Mouse (Mus musculus) MEL (cell line): ENCODE results near the gene Gp9. TPM values are rescaled to one million over a fixed set of nuclear protein-coding genes. Genes with fewer than 3 reads are reported as not detected.

Experiments
- DNase-seq: peaks from one replicate; pipeline ENCODE4 v3.0.0; 2011; ENCODE audit warnings: low read depth, low spot score
- H3K27ac ChIP-seq: 2 replicates; pipeline ENCODE4 v1.5.1; 2012; ENCODE audit warnings: low read depth, mild to moderate bottlenecking, control low read depth, low read length, moderate library complexity; ENCODE audit not compliant: control insufficient read depth
- H3K27me3 ChIP-seq, 2 experiments: fragments of 150-350 bp in 1 of 2; sonication (generic) in 1 of 2; 2 replicates each; pipeline ENCODE4 v1.6.1; 2012; ENCODE audit warnings: low read length in 2 of 2, mild to moderate bottlenecking in 2 of 2, improper control_type of control experiment in 1 of 2, moderate library complexity in 1 of 2; ENCODE audit not compliant: insufficient read depth in 2 of 2, control insufficient read depth in 1 of 2
- H3K36me3 ChIP-seq, 2 experiments: 2 replicates each; pipeline ENCODE4 v1.6.1; 2012 to 2014; ENCODE audit warnings: low read length in 2 of 2, improper control_type of control experiment in 1 of 2, inconsistent platforms in 1 of 2, mild to moderate bottlenecking in 1 of 2; ENCODE audit not compliant: insufficient read depth in 2 of 2, control insufficient read depth in 1 of 2
- H3K4me1 ChIP-seq, 2 experiments: fragments of 150-350 bp in 1 of 2; sonication (generic) in 1 of 2; 2 replicates each; pipeline ENCODE4 v1.6.1; 2012; ENCODE audit warnings: low read length in 2 of 2, improper control_type of control experiment in 1 of 2, mild to moderate bottlenecking in 1 of 2; ENCODE audit not compliant: insufficient read depth in 2 of 2, control insufficient read depth in 1 of 2
- H3K4me3 ChIP-seq, 2 experiments: fragments of 150-350 bp in 1 of 2; sonication (generic) in 1 of 2; 2 replicates each; pipeline ENCODE4 v1.5.1; 2012; ENCODE audit warnings: low read depth in 2 of 2, low read length in 2 of 2, mild to moderate bottlenecking in 2 of 2, moderate library complexity in 2 of 2, control low read depth in 1 of 2, improper control_type of control experiment in 1 of 2; ENCODE audit not compliant: control insufficient read depth in 1 of 2, insufficient read depth in 1 of 2
- H3K79me2 ChIP-seq: 2 replicates; pipeline ENCODE4 v1.6.1; 2012; ENCODE audit warnings: mild to moderate bottlenecking, low read length, moderate library complexity; ENCODE audit not compliant: control insufficient read depth, poor library complexity, insufficient read depth
- H3K9ac ChIP-seq: 2 replicates; pipeline ENCODE4 v1.6.1; 2012; ENCODE audit warnings: low read depth, mild to moderate bottlenecking, control low read depth, low read length, moderate library complexity; ENCODE audit not compliant: control insufficient read depth, poor library complexity, severe bottlenecking
- H3K9me3 ChIP-seq: fragments of 150-350 bp; sonication (generic); replicated peaks from 2 replicates; pipeline ENCODE4 v1.6.1; 2012; ENCODE audit warnings: mild to moderate bottlenecking, low read length, improper control_type of control experiment, moderate library complexity; ENCODE audit not compliant: insufficient read depth
- CTCF ChIP-seq, 3 experiments: IDR thresholded peaks in 2 of 3; conservative IDR thresholded peaks in 1 of 3; 2 replicates each; pipeline ENCODE4 v1.5.1; 2011 to 2012; ENCODE audit warnings: low read length in 3 of 3, low read depth in 2 of 3, mild to moderate bottlenecking in 2 of 3, improper control_type of control experiment in 1 of 3, inconsistent platforms in 1 of 3, mixed read lengths in 1 of 3, moderate library complexity in 1 of 3; ENCODE audit not compliant: control insufficient read depth in 1 of 3, insufficient read depth in 1 of 3, poor library complexity in 1 of 3, severe bottlenecking in 1 of 3
- ETS1 ChIP-seq: IDR thresholded peaks from 2 replicates; pipeline ENCODE4 v1.6.1; 2012; ENCODE audit warnings: low read depth, mild to moderate bottlenecking, inconsistent platforms, low read length, improper control_type of control experiment, moderate library complexity
- GATA1 ChIP-seq: IDR thresholded peaks from 2 replicates; pipeline ENCODE4 v1.6.1; 2011; ENCODE audit warnings: low read depth, low read length, improper control_type of control experiment
- HCFC1 ChIP-seq: IDR thresholded peaks from 2 replicates; pipeline ENCODE4 v1.6.1; 2012; ENCODE audit warnings: low read depth, mild to moderate bottlenecking, inconsistent platforms, low read length, improper control_type of control experiment, moderate library complexity
- KAT2A ChIP-seq: conservative IDR thresholded peaks from 2 replicates; pipeline ENCODE4 v1.6.1; 2012; ENCODE audit warnings: low read depth, low read length, improper control_type of control experiment, inconsistent platforms
- MAFK ChIP-seq: IDR thresholded peaks from 2 replicates; pipeline ENCODE4 v1.6.1; 2011; ENCODE audit warnings: low read depth, mild to moderate bottlenecking, low read length, improper control_type of control experiment, borderline replicate concordance
- MAX ChIP-seq: IDR thresholded peaks from 2 replicates; pipeline ENCODE4 v1.6.1; 2011; ENCODE audit warnings: low read length, improper control_type of control experiment
- MAZ ChIP-seq: IDR thresholded peaks from 2 replicates; pipeline ENCODE4 v1.6.1; 2012; ENCODE audit warnings: low read depth, mild to moderate bottlenecking, inconsistent platforms, low read length, improper control_type of control experiment
- MYB ChIP-seq: IDR thresholded peaks from 2 replicates; pipeline ENCODE4 v1.6.1; 2011; ENCODE audit warnings: mild to moderate bottlenecking, low read depth, low read length, improper control_type of control experiment
- NELFE ChIP-seq: IDR thresholded peaks from 2 replicates; pipeline ENCODE4 v1.6.1; 2011; ENCODE audit warnings: low read depth, low read length, improper control_type of control experiment
- POLR2A ChIP-seq, 2 experiments: IDR thresholded peaks; 2 replicates each; pipeline ENCODE4 v1.6.1; 2011 to 2012; ENCODE audit warnings: low read length in 2 of 2, mild to moderate bottlenecking in 2 of 2, control low read depth in 1 of 2, improper control_type of control experiment in 1 of 2, low read depth in 1 of 2, moderate library complexity in 1 of 2; ENCODE audit not compliant: control insufficient read depth in 1 of 2, insufficient read depth in 1 of 2, poor library complexity in 1 of 2
- RAD21 ChIP-seq: IDR thresholded peaks from 2 replicates; pipeline ENCODE4 v1.6.1; 2011; ENCODE audit warnings: mild to moderate bottlenecking, low read depth, low read length, improper control_type of control experiment
- RCOR1 ChIP-seq: IDR thresholded peaks from 2 replicates; pipeline ENCODE4 v1.6.1; 2012; ENCODE audit warnings: low read depth, mild to moderate bottlenecking, inconsistent platforms, low read length, improper control_type of control experiment
- SIN3A ChIP-seq: IDR thresholded peaks from 2 replicates; pipeline ENCODE4 v1.6.1; 2012; ENCODE audit warnings: low read length, improper control_type of control experiment, inconsistent platforms
- TAL1 ChIP-seq: IDR thresholded peaks from 2 replicates; pipeline ENCODE4 v1.6.1; 2012; ENCODE audit warnings: mild to moderate bottlenecking, inconsistent platforms, low read length, moderate library complexity, mixed read lengths
- TBP ChIP-seq: IDR thresholded peaks from 2 replicates; pipeline ENCODE4 v1.8.0; 2011; ENCODE audit warnings: low read depth, low read length, improper control_type of control experiment
- TCF12 ChIP-seq: IDR thresholded peaks from 2 replicates; pipeline ENCODE4 v1.6.1; 2014; ENCODE audit warnings: low read depth, mild to moderate bottlenecking, inconsistent platforms, low read length, improper control_type of control experiment, moderate library complexity
- ZC3H11A ChIP-seq: IDR thresholded peaks from 2 replicates; pipeline ENCODE4 v1.6.1; 2012; ENCODE audit warnings: low read depth, mild to moderate bottlenecking, inconsistent platforms, low read length, improper control_type of control experiment
- ZKSCAN1 ChIP-seq: IDR thresholded peaks from 2 replicates; pipeline ENCODE4 v1.6.1; 2012; ENCODE audit warnings: low read depth, mild to moderate bottlenecking, inconsistent platforms, low read length, improper control_type of control experiment, moderate library complexity
- ZNF384 ChIP-seq: IDR thresholded peaks from 2 replicates; pipeline ENCODE4 v1.6.1; 2012; ENCODE audit warnings: low read depth, mild to moderate bottlenecking, inconsistent platforms, low read length, improper control_type of control experiment
- polyA plus RNA-seq, 2 experiments: library from polyadenylated mRNA; stranded (reverse) in 1 of 2; unstranded in 1 of 2; fragments of >175 nt in 1 of 2; fragments of >200 nt in 1 of 2; gene quantifications; 2 replicates each; pipeline versions ENCODE4 v1.2.1 to v1.2.4; 2012; ENCODE audit warnings: low replicate concordance in 2 of 2, low read depth in 1 of 2; ENCODE audit not compliant: insufficient read length in 2 of 2, insufficient read depth in 1 of 2, missing spikeins in 1 of 2
- total RNA-seq: library from RNA; depleted of rRNA; stranded (reverse); fragments of 300-350 nt; gene quantifications from 2 replicates; pipeline ENCODE4 v1.2.3, GENCODE M21; 2012

Gene Gp9
- total and polyA plus RNA-seq, 3 experiments: 3.9 to 11.1 TPM; not detected in 1

- H3K9me3 ChIP-seq: no peaks in the 10 kb centered on the region
- H3K27me3 ChIP-seq: no peaks in the 10 kb centered on the region; a peak in 1 of 4 replicates
- no peaks in the 10 kb centered on the region for H3K36me3 ChIP-seq
- H3K27ac ChIP-seq: no peak overlapping the region
- H3K79me2 ChIP-seq: no peaks in the 10 kb centered on the region
- TF ChIP-seq TCF12 (no peak), POLR2A (IDR thresholded peaks at IDR 0.05; ENCODE audit: control insufficient read depth in 1 of 2, insufficient read depth in 1 of 2, low read depth in 1 of 2, low read length in 2 of 2, poor library complexity in 1 of 2) (no peak), ZC3H11A (peak; percentile 29; the same call in 1 of the 2 replicates), ETS1 (no peak), KAT2A (no peak), MAFK (no peak), CTCF (IDR thresholded peaks at IDR 0.05 in 2 of 3, conservative IDR thresholded peaks at IDR 0.05 in 1 of 3; ENCODE audit: control insufficient read depth in 1 of 3, insufficient read depth in 1 of 3, low read depth in 2 of 3, low read length in 3 of 3, poor library complexity in 1 of 3, severe bottlenecking in 1 of 3) (peak in 1 of 3 experiments; percentile 35; a peak in 2 of 6 replicates), MAZ (no peak), RAD21 (peak; percentile 37), SIN3A (no peak), MYB (no peak), TBP (no peak)
- DNase-seq: no peak
- peaks cover 0 to 2% of the 10 kb centered on the region in 2 experiments; a peak in 1 of 4 replicates for H3K4me1 ChIP-seq
- H3K9ac ChIP-seq: no peak overlapping the region
- no peak overlapping the region for H3K4me3 ChIP-seq
These were observed 7.2 kb upstream of the Gp9 start for GRCm38 (mm10) chr6:87770626-87771025.

- no peak for TF ChIP-seq RCOR1
- no peak for TF ChIP-seq ZKSCAN1
- no peak for TF ChIP-seq NELFE
- no peak for TF ChIP-seq RAD21
- TF ChIP-seq KAT2A: no peak
- TF ChIP-seq ZNF384: no peak
- no peak for TF ChIP-seq MAX
- TF ChIP-seq HCFC1: no peak
- no peak for TF ChIP-seq GATA1
- no peak for TF ChIP-seq TAL1
- TF ChIP-seq TBP: no peak
- no peak for TF ChIP-seq ZC3H11A
- TF ChIP-seq MAFK: no peak
- TF ChIP-seq, all 39 proteins: peak for 0
- Histone ChIP-seq H3K4me1 (peaks cover 18 to 27% of the 10 kb centered on the region in 2 experiments), H3K27me3 (no peaks in the 10 kb centered on the region; a peak in 1 of 4 replicates)
These were observed 3.4 kb upstream of the Gp9 start for GRCm38 (mm10) chr6:87774466-87774865.

More at GRCm38 (mm10) chr6:87774466-87774865, 3.4 kb upstream of the Gp9 start:
- H3K27ac ChIP-seq: no peak overlapping the region
- no peak overlapping the region for H3K9ac ChIP-seq
- no peak overlapping the region for H3K4me3 ChIP-seq
- H3K79me2 ChIP-seq: no peaks in the 10 kb centered on the region
- H3K9me3 ChIP-seq: no peaks in the 10 kb centered on the region
- H3K36me3 ChIP-seq: peaks cover 0 to 18% of the 10 kb centered on the region in 2 experiments; a peak in 2 of 4 replicates
- no peak for DNase-seq
